Mouse (Mus musculus): ENCODE results near the gene Trp53bp2. TPM values are rescaled to one million over a fixed set of nuclear protein-coding genes. Genes with fewer than 3 reads are reported as not detected.

Trp53bp2 gene
- polyA plus RNA-seq, 1 experiment from 2014 or later = 14.4 TPM

GRCm38 (mm10) chr1:182376221-182376620, 32.8 kb upstream of the Trp53bp2 start:
- no peak overlapping the region for H3K4me2 ChIP-seq (ENCODE audit: low read length)
- H3K36me3 ChIP-seq (ENCODE audit: control insufficient read depth, insufficient read depth, low read length) = no peaks in the 10 kb centered on the region
- H3K4me1 ChIP-seq (ENCODE audit: control insufficient read depth in 2 of 2, insufficient read depth in 2 of 2, low read length in 2 of 2) = no peaks in the 10 kb centered on the region
- WGBS = 37% methylated on average over 8 of the region's 8 CpGs
- no peak overlapping the region for H3K4me3 ChIP-seq (ENCODE audit: control insufficient read depth in 1 of 2, insufficient read depth in 1 of 2, low read depth in 1 of 2, low read length in 2 of 2)
- ATAC-seq (ENCODE audit: insufficient number of reproducible peaks, insufficient read depth, low FRiP score, low read depth) = no peak
- H3K9ac ChIP-seq (ENCODE audit: low read length) = no peak overlapping the region
- H3K27ac ChIP-seq (replicated peaks in 1 of 2; ENCODE audit: control insufficient read depth in 1 of 2, insufficient read depth in 1 of 2, low read depth in 2 of 2, low read length in 2 of 2) = no peak overlapping the region
- no peaks in the 10 kb centered on the region for H3K9me3 ChIP-seq (ENCODE audit: control insufficient read depth, low read length)
- H3K27me3 ChIP-seq (ENCODE audit: control insufficient read depth, insufficient read depth, low read length) = no peaks in the 10 kb centered on the region

- Histone ChIP-seq H3K4me1 (ENCODE audit: control insufficient read depth in 2 of 2, insufficient read depth in 2 of 2, low read length in 2 of 2) (no peaks in the 10 kb centered on the region), H3K4me3 (ENCODE audit: control insufficient read depth in 1 of 2, insufficient read depth in 1 of 2, low read depth in 1 of 2, low read length in 2 of 2) (no peak overlapping the region), H3K27ac (replicated peaks in 1 of 2; ENCODE audit: control insufficient read depth in 1 of 2, insufficient read depth in 1 of 2, low read depth in 2 of 2, low read length in 2 of 2) (no peak overlapping the region), H3K27me3 (ENCODE audit: control insufficient read depth, insufficient read depth, low read length) (no peaks in the 10 kb centered on the region), H3K4me2 (ENCODE audit: low read length) (no peak overlapping the region), H3K9me3 (ENCODE audit: control insufficient read depth, low read length) (no peaks in the 10 kb centered on the region), H3K9ac (ENCODE audit: low read length) (no peak overlapping the region), H3K36me3 (ENCODE audit: control insufficient read depth, insufficient read depth, low read length) (no peaks in the 10 kb centered on the region)
- ATAC-seq (ENCODE audit: insufficient number of reproducible peaks, insufficient read depth, low FRiP score, low read depth) = no peak
- WGBS = 95% methylated on average over 7 of the region's 7 CpGs
Observed at GRCm38 (mm10) chr1:182376826-182377225, 32.1 kb upstream of the Trp53bp2 start.

- Histone ChIP-seq H3K4me2 (ENCODE audit: low read length) (no peak overlapping the region), H3K27me3 (ENCODE audit: control insufficient read depth, insufficient read depth, low read length) (no peaks in the 10 kb centered on the region), H3K9me3 (ENCODE audit: control insufficient read depth, low read length) (no peaks in the 10 kb centered on the region), H3K27ac (replicated peaks in 1 of 2; ENCODE audit: control insufficient read depth in 1 of 2, insufficient read depth in 1 of 2, low read depth in 2 of 2, low read length in 2 of 2) (no peak overlapping the region), H3K9ac (ENCODE audit: low read length) (no peak overlapping the region), H3K36me3 (ENCODE audit: control insufficient read depth, insufficient read depth, low read length) (no peaks in the 10 kb centered on the region), H3K4me3 (ENCODE audit: control insufficient read depth in 1 of 2, insufficient read depth in 1 of 2, low read depth in 1 of 2, low read length in 2 of 2) (no peak overlapping the region), H3K4me1 (ENCODE audit: control insufficient read depth in 2 of 2, insufficient read depth in 2 of 2, low read length in 2 of 2) (no peaks in the 10 kb centered on the region)
- WGBS = 80% methylated on average over 6 of the region's 6 CpGs
- no peak for ATAC-seq (ENCODE audit: insufficient number of reproducible peaks, insufficient read depth, low FRiP score, low read depth)
Observed at GRCm38 (mm10) chr1:182377519-182377918, 31.5 kb upstream of the Trp53bp2 start.

GRCm38 (mm10) chr1:182378205-182378835, 30.7 kb upstream of the Trp53bp2 start:
- no peak overlapping the region for H3K27ac ChIP-seq (replicated peaks in 1 of 2; ENCODE audit: control insufficient read depth in 1 of 2, insufficient read depth in 1 of 2, low read depth in 2 of 2, low read length in 2 of 2)
- H3K36me3 ChIP-seq (ENCODE audit: control insufficient read depth, insufficient read depth, low read length) = no peaks in the 10 kb centered on the region
- no peaks in the 10 kb centered on the region for H3K27me3 ChIP-seq (ENCODE audit: control insufficient read depth, insufficient read depth, low read length)
- ATAC-seq (ENCODE audit: insufficient number of reproducible peaks, insufficient read depth, low FRiP score, low read depth) = no peak
- H3K4me1 ChIP-seq (ENCODE audit: control insufficient read depth in 2 of 2, insufficient read depth in 2 of 2, low read length in 2 of 2) = no peaks in the 10 kb centered on the region
- H3K4me2 ChIP-seq (ENCODE audit: low read length) = no peak overlapping the region
- no peak overlapping the region for H3K4me3 ChIP-seq (ENCODE audit: control insufficient read depth in 1 of 2, insufficient read depth in 1 of 2, low read depth in 1 of 2, low read length in 2 of 2)
- WGBS = 70% methylated on average over 11 of the region's 11 CpGs
- H3K9me3 ChIP-seq (ENCODE audit: control insufficient read depth, low read length) = no peaks in the 10 kb centered on the region
- no peak overlapping the region for H3K9ac ChIP-seq (ENCODE audit: low read length)

- Histone ChIP-seq H3K27ac (replicated peaks in 1 of 2; ENCODE audit: control insufficient read depth in 1 of 2, insufficient read depth in 1 of 2, low read depth in 2 of 2, low read length in 2 of 2) (no peak overlapping the region), H3K9me3 (ENCODE audit: control insufficient read depth, low read length) (no peaks in the 10 kb centered on the region), H3K4me3 (ENCODE audit: control insufficient read depth in 1 of 2, insufficient read depth in 1 of 2, low read depth in 1 of 2, low read length in 2 of 2) (no peak overlapping the region), H3K9ac (ENCODE audit: low read length) (no peak overlapping the region), H3K36me3 (ENCODE audit: control insufficient read depth, insufficient read depth, low read length) (no peaks in the 10 kb centered on the region), H3K4me1 (ENCODE audit: control insufficient read depth in 2 of 2, insufficient read depth in 2 of 2, low read length in 2 of 2) (no peaks in the 10 kb centered on the region), H3K27me3 (ENCODE audit: control insufficient read depth, insufficient read depth, low read length) (no peaks in the 10 kb centered on the region), H3K4me2 (ENCODE audit: low read length) (no peak overlapping the region)
- ATAC-seq (ENCODE audit: insufficient number of reproducible peaks, insufficient read depth, low FRiP score, low read depth) = no peak
- WGBS = 78% methylated on average over 7 of the region's 7 CpGs
Observed at GRCm38 (mm10) chr1:182378876-182379275, 30.1 kb upstream of the Trp53bp2 start.

- H3K9ac ChIP-seq (ENCODE audit: low read length) = no peak overlapping the region
- no peaks in the 10 kb centered on the region for H3K9me3 ChIP-seq (ENCODE audit: control insufficient read depth, low read length)
- H3K36me3 ChIP-seq (ENCODE audit: control insufficient read depth, insufficient read depth, low read length) = no peaks in the 10 kb centered on the region
- H3K27me3 ChIP-seq (ENCODE audit: control insufficient read depth, insufficient read depth, low read length) = no peaks in the 10 kb centered on the region
- WGBS = 75% methylated on average over 7 of the region's 7 CpGs
- H3K4me2 ChIP-seq (ENCODE audit: low read length) = no peak overlapping the region
- no peak overlapping the region for H3K4me3 ChIP-seq (ENCODE audit: control insufficient read depth in 1 of 2, insufficient read depth in 1 of 2, low read depth in 1 of 2, low read length in 2 of 2)
- ATAC-seq (ENCODE audit: insufficient number of reproducible peaks, insufficient read depth, low FRiP score, low read depth) = no peak
- no peak overlapping the region for H3K27ac ChIP-seq (replicated peaks in 1 of 2; ENCODE audit: control insufficient read depth in 1 of 2, insufficient read depth in 1 of 2, low read depth in 2 of 2, low read length in 2 of 2)
- no peaks in the 10 kb centered on the region for H3K4me1 ChIP-seq (ENCODE audit: control insufficient read depth in 2 of 2, insufficient read depth in 2 of 2, low read length in 2 of 2)
Observed at GRCm38 (mm10) chr1:182380683-182381082, 28.3 kb upstream of the Trp53bp2 start.

- Histone ChIP-seq H3K4me2 (ENCODE audit: low read length) (no peak overlapping the region), H3K4me1 (ENCODE audit: control insufficient read depth in 2 of 2, insufficient read depth in 2 of 2, low read length in 2 of 2) (no peaks in the 10 kb centered on the region), H3K4me3 (ENCODE audit: control insufficient read depth in 1 of 2, insufficient read depth in 1 of 2, low read depth in 1 of 2, low read length in 2 of 2) (no peak overlapping the region), H3K36me3 (ENCODE audit: control insufficient read depth, insufficient read depth, low read length) (no peaks in the 10 kb centered on the region), H3K9ac (ENCODE audit: low read length) (no peak overlapping the region), H3K9me3 (ENCODE audit: control insufficient read depth, low read length) (no peaks in the 10 kb centered on the region), H3K27me3 (ENCODE audit: control insufficient read depth, insufficient read depth, low read length) (no peaks in the 10 kb centered on the region), H3K27ac (replicated peaks in 1 of 2; ENCODE audit: control insufficient read depth in 1 of 2, insufficient read depth in 1 of 2, low read depth in 2 of 2, low read length in 2 of 2) (no peak overlapping the region)
- WGBS = 70% methylated on average over 3 of the region's 3 CpGs
- no peak for ATAC-seq (ENCODE audit: insufficient number of reproducible peaks, insufficient read depth, low FRiP score, low read depth)
Observed at GRCm38 (mm10) chr1:182381327-182381726, 27.6 kb upstream of the Trp53bp2 start.

GRCm38 (mm10) chr1:182383096-182383495, 25.9 kb upstream of the Trp53bp2 start:
- Histone ChIP-seq H3K27me3 (ENCODE audit: control insufficient read depth, insufficient read depth, low read length) (no peaks in the 10 kb centered on the region), H3K4me2 (ENCODE audit: low read length) (no peak overlapping the region), H3K36me3 (ENCODE audit: control insufficient read depth, insufficient read depth, low read length) (no peaks in the 10 kb centered on the region), H3K27ac (replicated peaks in 1 of 2; ENCODE audit: control insufficient read depth in 1 of 2, insufficient read depth in 1 of 2, low read depth in 2 of 2, low read length in 2 of 2) (no peak overlapping the region), H3K4me1 (ENCODE audit: control insufficient read depth in 2 of 2, insufficient read depth in 2 of 2, low read length in 2 of 2) (no peaks in the 10 kb centered on the region), H3K9me3 (ENCODE audit: control insufficient read depth, low read length) (no peaks in the 10 kb centered on the region), H3K9ac (ENCODE audit: low read length) (no peak overlapping the region), H3K4me3 (ENCODE audit: control insufficient read depth in 1 of 2, insufficient read depth in 1 of 2, low read depth in 1 of 2, low read length in 2 of 2) (no peak overlapping the region)
- ATAC-seq (ENCODE audit: insufficient number of reproducible peaks, insufficient read depth, low FRiP score, low read depth) = no peak
- WGBS = 69% methylated on average over 9 of the region's 9 CpGs
